Mouse (Mus musculus) left cerebral cortex, adult 18-20 months (tissue): ENCODE measurements around the gene Srsf4. TPM values are rescaled to one million over a fixed set of nuclear protein-coding genes. Genes with fewer than 3 reads are reported as not detected.

ENCODE experiments used
- DNase-seq, 2 experiments: peaks; one replicate each; pipeline ENCODE4 v3.0.0; 2021 to 2022; ENCODE audit warnings: low spot score in 2 of 2, mixed read lengths in 1 of 2
- total RNA-seq, 2 experiments: library from RNA; stranded (reverse); gene quantifications; 2 replicates each; pipeline ENCODE4 v1.2.3; 2021

Srsf4 gene
- total RNA-seq, 2 experiments from 2014 or later, result 67.1 to 68.0 TPM

DNA sequence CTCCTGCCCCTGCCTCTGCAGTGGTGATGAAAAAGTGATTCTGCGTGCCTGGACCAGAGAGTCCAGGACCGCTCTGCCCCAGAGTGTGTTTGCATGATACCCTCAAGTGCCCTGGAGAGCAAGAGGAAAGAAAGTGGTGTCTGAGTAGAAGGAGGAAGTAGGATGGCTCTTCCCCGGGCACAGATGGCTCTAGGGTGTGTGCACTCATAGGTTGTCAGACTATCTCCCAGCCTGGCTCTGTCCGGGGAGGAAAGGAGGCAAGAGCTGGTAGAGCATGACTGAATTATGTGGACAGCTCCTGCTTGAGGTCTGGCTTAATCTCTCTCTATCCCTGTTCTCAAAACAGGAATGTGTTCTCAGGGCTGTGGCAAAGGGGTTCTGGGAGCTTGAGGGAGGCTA is 12.1 kb upstream of the Srsf4 start:
- no peak for DNase-seq

DNA sequence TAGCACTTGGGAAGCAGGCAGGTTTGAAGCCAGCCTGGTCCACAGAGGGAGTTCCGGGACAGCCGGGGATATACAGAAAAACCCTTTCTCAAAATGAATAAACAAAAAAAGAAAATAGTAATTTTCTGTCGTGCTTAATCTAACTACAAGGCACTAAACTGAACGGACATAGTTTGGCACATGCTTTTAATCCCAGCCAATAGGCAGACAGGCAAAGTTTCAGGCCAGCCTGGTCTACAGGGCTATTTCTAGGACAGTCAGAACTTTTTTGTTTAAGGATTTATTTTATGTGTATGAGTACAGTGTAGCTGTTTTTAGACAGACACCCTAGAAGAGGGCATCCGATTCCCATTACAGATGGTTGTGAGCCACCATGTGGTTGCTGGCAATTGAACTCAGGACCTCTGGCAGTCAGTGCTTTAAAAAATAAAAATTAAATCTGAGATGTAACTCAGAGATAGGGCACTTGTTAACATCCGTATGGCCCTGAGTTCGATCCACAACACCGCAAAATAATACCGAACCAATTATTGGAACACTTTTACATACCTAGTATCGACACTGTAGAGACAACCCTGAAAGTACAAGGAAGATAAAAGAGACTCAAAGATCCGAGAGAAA is 635 bp upstream of the Srsf4 start:
- no peak for DNase-seq

DNA sequence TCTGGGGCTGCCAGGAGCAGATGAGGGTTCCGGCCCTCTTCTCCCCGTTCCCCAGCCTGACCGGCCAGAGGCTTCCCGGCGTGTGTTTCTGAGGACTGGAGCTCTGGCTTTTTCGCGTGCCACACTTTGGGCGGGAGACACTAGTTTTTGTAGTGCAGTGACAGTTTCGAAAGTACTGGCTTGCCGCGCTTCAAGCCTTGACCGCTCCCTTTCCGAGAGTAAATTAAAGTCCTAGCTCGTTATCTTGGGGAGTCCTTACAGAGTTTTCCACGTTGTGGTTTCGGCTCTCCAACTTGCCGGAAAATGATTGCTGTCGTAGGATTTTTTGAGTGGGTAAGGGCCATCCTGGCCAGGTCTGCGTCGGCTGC is 736 bp downstream of the Srsf4 start:
- no peak for DNase-seq

DNA sequence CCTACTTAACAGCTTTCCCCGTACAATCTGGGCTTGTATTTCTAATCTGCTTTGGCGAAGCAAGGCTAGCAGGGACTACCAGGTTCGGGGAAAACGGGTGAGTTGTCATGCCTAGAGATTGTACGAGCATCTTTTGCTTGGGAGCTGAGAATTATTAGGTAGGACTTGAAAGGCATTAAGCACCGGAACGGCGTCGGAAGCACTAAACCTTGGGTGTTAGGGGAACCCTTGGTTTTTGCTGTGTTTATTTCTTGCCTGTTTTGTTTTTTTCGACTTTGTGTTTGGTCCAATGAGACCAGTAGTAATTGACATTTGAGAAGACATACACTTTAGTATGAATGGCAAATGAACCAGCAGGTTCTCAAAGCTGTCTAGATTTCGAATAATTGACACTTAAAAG is 1.1 kb downstream of the Srsf4 start:
- DNase-seq, result no peak

DNA sequence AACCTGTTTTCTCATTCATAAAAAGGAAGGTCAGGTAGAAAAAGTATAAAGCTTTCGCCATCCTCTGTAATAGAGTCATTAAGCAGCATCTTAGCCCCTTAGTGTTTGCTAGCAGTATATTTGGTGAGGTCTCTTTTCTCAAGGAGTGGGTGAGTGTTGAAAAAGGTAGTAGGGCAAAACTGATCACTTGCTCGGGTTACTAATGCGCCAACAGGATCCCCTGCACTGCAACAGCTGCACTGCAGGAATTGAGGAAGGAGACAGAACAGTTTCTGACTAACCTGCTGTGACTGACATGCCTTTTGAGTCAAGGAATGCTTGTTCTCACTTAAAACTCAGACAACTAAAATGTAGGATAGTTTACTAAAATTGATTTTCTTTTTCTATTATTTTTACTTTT is 1.8 kb downstream of the Srsf4 start:
- DNase-seq, result no peak

DNA sequence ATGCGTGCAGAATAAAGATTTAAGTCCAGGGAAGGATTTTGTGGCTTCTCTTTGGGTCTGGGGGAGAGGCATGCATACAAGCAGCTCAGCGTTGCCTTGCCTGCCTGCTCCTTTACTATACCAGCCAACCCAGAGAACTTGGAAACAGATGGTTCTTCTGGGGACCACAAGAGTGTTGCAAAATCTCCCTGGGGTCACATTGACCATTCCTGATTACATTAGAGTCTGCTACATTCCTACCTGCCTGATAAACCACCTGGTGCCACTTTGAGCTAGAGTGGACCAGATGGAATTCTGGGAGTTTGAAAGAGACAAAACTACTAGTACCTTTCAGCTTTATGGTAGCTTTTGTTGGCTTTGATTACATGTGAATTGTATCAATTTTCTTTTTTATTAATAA is 3.4 kb downstream of the Srsf4 start:
- DNase-seq, result no peak

DNA sequence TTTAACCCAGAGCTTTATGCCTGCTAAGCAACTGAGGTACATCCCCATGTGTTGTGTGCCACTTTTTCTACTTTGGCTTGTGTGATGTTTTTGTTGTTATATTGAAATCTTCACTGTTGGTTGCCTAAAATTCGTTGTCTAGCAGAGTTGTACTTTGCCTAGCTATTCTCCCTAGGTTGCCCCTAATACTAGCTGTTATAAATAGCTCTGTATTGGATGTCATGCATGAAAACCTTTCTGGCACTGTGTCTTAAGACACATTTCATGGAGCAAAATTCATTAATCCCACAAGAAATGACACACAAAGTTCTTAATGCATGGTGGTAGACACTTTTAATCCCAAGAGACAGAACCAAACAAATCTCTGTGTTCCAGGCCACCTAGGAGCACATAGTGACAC is 6.3 kb downstream of the Srsf4 start:
- DNase-seq, result no peak

DNA sequence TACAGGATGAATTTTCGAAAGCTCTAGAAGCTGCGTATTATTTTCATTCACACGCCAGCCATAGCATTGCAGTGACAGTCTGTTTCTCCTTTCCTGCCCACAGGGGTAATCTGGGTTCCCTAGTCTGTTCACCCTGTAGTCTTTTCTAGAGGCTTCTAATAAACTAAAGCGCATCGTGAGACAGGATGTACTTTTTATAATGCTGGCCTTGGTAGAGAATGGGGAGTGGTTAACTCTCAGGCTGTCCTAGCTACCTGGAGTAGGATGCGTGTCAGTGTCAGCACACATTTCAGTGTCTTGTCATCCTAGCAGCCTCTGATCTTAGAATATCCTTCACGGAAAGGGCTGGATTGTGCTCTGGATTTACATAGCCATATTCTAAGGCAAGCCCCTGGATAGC is 7.9 kb downstream of the Srsf4 start:
- DNase-seq, result no peak

DNA sequence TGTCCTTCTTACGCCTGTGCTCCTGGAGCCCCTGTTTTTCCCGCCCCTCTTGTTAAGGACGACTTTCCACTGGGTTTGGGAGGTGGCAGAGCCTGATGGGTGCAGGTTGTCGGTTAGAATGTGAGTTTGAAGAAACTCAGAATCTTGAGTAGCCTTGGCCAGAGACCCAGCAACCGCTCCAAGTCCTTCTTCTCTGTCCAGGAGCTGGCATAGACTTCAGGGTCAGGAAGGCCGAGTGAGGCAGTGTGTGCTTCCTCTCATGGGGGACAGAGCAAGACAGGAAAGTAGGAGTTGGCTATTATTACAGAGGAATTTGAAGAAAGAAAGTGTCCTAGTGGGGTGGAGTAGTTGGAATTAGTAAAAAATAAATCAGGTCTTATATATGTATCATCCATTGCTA is 10.2 kb downstream of the Srsf4 start:
- DNase-seq, result no peak

DNA sequence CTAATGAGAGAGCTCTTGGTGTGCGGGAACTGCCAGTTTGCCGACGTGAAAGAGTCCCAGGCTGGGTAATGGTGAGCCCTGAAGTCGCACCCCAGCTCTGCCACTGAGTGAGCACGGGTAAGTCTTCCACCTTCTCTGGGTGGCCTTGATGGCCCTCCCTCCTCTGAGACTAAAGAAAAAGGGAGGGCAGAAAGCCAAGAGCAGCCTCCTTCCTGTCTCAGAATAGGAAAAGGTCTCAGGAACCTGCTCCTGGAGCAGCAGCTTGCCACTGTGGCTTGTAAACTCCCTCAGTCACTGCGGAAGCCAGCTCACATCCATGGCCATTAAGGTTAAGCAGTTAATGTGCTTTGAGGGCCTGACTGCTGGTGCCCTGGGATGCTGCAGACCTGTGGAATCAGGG is 12.0 kb downstream of the Srsf4 start:
- DNase-seq, result no peak

DNA sequence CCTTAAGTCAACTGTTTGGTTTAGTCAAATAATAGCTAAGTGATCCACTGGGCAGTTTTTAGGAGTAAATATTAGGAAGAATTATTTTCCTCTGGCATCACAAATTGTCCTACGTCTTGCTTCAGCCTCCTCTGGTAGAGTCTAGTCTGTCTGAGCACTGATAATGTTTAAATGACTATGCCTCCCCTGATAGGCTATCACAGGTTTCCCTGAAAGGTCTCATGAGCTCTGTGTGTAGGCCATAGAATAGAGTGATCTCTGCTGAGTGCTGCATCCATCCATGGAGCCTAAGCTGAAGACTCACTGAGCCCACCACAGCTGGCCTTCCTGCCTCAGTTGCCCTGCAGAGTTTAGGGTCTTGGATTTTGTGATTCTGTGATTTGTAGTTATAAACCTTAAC is 15.1 kb downstream of the Srsf4 start:
- no peak for DNase-seq

DNA sequence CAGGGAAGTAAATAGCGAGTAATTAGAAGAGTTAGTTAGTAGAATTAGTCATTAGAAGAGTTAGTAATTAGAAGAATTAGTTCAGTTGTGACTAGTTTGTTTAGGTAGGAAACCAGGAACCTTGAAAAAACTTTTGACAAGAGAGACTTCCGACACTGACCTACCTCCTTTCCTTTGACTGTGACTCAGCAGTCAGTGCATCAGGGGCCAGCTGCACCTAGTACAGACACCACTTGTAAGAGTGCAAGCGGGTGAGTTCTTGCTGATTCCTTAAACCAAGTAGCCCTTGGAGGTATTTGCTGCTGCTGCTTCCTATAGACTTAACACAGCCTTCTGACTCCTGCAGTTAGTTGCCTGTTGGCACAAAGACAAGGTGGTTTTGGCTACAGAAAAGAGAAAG is 17.3 kb downstream of the Srsf4 start:
- no peak for DNase-seq

DNA sequence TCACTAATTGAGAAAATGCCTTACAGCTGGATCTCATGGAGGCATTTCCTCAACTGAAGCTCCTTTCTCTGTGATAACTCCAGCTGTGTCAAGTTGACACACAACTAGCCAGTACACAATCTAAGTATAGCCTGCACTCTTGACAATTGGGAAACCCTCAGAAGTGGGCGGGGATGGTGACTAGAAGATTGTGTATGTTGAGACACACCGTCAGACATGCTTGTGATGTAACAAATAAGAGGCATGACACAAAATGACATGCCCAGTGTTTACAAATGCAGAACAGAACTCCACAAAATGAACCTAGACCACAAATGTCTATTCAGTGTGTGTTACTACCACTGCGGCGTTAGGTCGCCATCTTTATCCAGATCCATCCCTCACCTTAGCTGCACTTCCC is 23.7 kb downstream of the Srsf4 start:
- DNase-seq, result no peak

DNA sequence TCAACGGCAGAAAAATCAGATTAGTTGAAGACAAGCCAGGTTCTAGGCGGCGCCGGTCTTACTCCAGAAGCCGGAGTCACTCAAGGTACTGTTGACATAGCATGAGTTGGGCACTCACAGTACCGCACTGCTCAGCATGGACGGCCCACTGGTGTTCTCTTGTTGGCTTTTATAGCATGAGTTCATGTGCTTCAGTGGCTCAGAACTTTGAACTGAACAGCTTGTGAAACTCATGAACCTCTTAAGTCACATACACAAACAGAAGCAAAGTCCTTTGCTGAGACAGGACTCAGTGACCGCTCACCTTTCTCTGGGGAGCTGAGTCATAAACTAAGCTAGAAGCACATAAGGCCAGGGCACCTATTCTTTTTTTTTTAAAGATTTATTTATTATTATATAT is 24.4 kb downstream of the Srsf4 start:
- DNase-seq, result no peak

DNA sequence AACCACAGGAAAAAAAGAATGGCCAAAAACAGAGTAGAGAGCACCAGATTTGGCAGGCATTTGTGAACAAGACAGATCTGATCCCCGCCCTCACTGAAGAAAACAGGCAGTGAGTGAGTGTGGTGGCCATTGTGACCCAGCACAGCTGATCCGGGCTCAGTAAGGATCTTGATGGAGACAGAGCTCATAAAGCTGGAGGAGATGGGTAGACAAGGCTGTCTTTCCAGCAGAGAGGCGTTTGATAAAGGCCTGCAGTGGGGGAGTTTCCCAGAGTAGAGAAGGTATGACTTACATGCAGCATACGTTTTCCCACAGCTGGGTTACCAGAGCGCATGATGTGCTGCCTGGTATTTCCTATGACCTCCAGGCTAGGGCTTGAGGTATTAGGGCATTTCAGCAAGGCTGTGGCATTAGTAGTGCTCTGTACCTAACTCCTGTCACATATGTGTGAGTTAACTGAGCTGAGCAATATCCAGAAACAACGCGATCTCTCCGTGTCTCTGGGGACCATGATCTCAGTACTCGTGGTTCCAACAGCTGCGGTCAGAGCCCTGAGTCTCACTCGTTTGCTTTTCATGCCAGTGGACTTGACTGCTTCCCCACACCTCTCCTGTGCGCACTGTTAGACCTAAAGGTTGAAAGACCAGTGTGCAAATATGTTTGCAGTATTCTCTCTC is 25.2 kb downstream of the Srsf4 start:
- no peak for DNase-seq

DNA sequence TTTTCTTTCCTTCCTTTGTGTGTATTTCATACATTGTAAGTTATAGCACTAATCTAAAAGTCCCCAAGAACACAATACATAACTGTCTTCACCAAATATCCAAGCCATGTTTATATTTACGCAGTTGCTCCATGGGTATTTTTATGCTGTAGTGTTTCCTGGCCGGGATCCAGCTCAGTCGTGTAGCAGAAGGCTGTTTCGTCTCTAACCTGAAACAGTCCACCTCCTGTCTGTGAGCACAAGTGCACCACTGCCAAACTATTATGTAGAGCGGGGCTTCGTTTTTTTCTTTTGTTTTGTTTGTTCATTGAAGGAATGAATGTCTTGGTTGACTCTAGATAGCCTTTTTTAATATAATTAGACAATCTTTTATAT is 25.8 kb downstream of the Srsf4 start:
- DNase-seq, result no peak

DNA sequence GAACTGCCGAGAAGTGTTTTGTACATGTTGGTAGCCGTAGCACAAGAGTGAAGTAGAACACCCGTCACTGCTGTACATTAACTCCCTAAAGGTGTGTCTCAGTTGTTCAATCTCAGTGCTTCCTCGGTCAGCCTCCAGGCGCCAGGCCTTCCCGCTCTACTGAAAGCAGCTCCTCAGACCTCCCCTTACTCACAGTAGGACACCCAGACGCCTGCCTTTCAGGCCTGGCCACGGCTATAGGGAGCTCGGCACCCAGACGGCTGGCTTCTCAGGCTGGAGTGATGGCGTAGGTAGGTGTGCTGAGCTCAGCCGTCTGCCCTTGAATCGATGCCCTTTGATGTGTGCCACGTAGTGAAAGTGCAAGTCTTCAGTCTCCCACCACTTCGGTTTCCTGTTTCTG is 27.7 kb downstream of the Srsf4 start:
- no peak for DNase-seq

DNA sequence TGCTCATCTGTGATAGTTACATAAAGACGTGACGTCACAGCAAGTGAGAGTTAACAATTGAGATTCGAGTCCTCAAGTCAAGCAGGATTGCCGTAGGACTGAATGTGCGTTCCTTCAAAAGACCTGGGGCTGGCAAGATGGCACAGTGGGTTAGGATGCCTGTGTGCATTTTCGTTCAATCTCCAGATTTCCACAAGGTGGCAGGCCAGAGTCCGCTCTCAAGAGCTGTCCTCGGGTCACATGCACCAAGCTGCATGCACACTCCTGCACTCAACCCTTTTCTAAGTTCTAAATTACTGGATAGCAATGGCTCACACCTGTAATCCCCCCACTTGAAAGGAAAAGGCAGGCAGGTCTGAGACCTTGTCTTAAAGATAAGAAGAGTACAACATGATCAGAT is 31.1 kb downstream of the Srsf4 start:
- DNase-seq, result peak in 1 of 2 experiments; percentile 42

DNA sequence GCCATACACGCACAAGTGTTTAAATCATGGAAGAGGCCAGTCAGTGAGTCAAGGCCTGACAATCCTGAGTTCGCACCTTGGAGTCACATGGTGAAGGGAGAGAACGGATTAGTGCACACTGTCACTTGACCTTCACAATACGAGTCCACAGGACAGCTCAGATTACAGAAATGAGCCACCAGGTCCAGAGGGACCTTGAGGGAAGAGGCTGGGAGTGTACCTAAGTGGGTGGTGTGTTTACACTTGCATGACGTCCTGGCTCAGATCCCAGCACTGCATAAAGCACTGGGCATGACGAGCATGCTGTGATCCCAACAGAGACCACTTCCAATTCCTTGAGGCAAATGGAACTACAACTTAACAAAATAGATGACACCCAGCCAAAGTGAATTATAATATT is 33.0 kb downstream of the Srsf4 start:
- no peak for DNase-seq

DNA sequence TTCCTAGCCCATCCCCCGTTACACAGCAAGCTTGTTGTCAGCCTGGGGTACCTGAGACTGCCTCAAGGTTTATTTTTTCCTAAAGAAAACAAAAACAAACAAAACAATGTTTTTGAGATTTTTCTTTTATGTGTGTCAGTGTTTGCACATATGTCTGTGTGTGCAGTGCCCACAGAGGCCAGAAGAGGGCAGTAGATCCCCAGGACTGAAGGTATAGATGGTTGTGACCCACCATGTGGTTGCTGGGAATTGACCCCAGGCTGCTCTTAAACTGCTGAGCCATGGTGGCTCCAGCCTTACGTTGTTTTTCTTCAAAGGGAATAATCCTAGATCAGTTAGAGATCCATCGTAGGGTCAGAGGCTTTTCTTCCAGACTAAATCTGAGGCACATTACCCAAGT is 34.5 kb downstream of the Srsf4 start:
- no peak for DNase-seq

DNA sequence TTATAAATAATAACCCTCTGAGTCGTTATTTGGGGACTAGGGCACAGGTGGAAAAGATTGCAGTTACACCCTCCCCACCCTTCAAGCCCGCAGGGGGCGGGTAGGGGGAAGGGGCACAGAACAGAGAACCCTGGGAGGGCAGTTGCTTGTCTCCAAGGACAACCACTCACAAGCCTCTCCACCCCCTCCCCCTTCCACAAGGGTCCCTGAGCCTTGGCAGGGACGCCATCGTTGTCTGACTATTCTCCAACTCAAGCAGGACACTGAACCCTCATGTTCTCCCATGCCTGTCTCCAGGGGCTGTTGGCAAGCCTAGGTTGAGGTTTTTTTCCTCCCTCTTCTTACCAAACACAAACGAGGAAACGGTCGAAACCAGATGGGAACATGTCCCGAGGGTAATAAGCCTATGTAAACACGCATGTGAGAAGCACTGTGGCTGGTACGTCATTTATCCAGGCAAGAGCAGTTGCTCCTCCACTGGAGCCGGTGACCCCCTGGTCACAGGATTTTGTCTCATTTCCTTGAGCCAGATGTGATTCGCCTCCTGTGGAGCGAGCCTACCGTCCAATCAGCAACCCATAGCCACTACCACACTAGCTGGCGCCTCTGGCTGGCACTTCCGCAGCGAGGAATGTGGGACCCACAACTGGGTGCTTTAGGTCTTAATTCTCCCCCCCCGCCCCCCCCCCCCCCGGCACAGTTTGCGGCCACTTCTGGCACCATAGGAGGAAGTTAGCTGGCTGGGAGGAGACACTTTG is 37.0 kb downstream of the Srsf4 start:
- DNase-seq, result no peak

DNA sequence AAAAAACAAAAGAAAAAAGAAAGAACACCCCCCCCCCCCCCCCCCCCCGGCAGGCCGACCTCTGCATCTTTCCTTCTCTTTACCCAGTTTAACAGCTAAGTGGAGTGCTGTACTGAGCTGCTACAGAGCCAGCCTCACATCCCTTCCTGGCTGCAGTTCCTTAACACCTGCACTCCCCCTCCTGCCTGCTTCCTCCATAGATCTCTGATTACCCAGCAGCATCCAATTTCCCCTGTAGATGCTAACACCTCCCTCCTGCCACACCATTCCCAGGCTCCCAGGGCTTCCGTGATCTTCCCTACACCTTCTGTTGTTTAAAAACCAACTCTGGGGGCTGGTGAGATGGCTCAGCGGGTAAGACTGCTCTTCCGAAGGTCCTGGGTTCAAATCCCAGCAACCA is 38.1 kb downstream of the Srsf4 start:
- DNase-seq, result no peak

DNA sequence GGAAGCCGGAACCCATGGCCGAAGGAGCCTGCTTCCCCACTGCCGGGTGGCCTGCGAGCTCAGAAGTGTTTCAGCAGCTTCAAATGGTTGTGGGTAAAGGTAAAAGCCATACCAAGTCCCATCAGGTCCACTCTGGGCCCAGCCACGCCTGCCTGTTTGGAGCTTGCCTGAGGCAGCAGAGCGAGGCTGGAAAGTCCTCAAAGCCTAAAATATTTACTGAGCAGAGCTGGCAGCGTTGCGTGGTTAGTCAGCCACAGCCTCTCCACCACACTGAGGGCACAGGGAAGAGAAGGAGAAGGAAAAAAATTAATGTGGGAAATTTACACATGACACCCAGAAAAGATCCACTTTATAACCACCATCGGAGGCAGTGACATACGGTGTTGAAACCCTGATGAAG is 40.1 kb downstream of the Srsf4 start:
- DNase-seq, result no peak
